Mouse (Mus musculus) neural tube, embryonic 11.5 days (tissue): ENCODE data around the gene Hoxb3. TPM values are rescaled to one million over a fixed set of nuclear protein-coding genes. Genes with fewer than 3 reads are reported as not detected.

ENCODE experiments used
- ATAC-seq: fragments of 200-750 bp; cut with Nextera tagmentation; 2 replicates; pipeline ENCODE4 v1.8.0; 2017; ENCODE audit warnings: moderate number of reproducible peaks, mild to moderate bottlenecking, moderate TSS enrichment, moderate library complexity; ENCODE audit not compliant: insufficient read depth, low FRiP score, low TSS enrichment
- DNase-seq: peaks from one replicate; pipeline ENCODE4 v3.0.0-alpha.2; 2015; ENCODE audit warnings: low spot score
- H3K27ac ChIP-seq: fragments of 300-500 bp; sonication (generic); 2 replicates; pipeline ENCODE4 v1.5.1; 2014; ENCODE audit warnings: low read depth, mild to moderate bottlenecking, low read length
- H3K27me3 ChIP-seq: fragments of 300-500 bp; sonication (generic); 2 replicates; pipeline ENCODE4 v1.6.1; 2014; ENCODE audit warnings: mild to moderate bottlenecking, low read length, mixed read lengths; ENCODE audit not compliant: control insufficient read depth, insufficient read depth
- H3K36me3 ChIP-seq: fragments of 300-500 bp; sonication (generic); 2 replicates; pipeline ENCODE4 v1.6.1; 2014; ENCODE audit warnings: mild to moderate bottlenecking, low read length, moderate library complexity, mixed read lengths; ENCODE audit not compliant: control insufficient read depth, insufficient read depth
- H3K4me1 ChIP-seq: fragments of 300-500 bp; sonication (generic); 2 replicates; pipeline ENCODE4 v1.6.1; 2014; ENCODE audit warnings: low read length, mixed read lengths; ENCODE audit not compliant: control insufficient read depth, insufficient read depth
- H3K4me2 ChIP-seq: fragments of 300-500 bp; sonication (generic); 2 replicates; pipeline ENCODE4 v1.6.1; 2014; ENCODE audit warnings: low read depth, mild to moderate bottlenecking, moderate library complexity
- H3K4me3 ChIP-seq: fragments of 300-500 bp; sonication (generic); 2 replicates; pipeline ENCODE4 v1.5.1; 2014; ENCODE audit warnings: low read depth, low read length
- H3K9ac ChIP-seq: fragments of 300-500 bp; sonication (generic); 2 replicates; pipeline ENCODE4 v1.6.1; 2014; ENCODE audit warnings: mild to moderate bottlenecking, low read length
- H3K9me3 ChIP-seq: fragments of 300-500 bp; sonication (generic); 2 replicates; pipeline ENCODE4 v1.6.1; 2016; ENCODE audit warnings: low read length; ENCODE audit not compliant: control insufficient read depth
- WGBS: fragments of 180-500 bp; shearing (Covaris S2); extraction: QIAGEN DNeasy Blood & Tissue Kit; methylation state at CpG from one replicate; pipeline ENCODE4 v1.1.7; 2014; 5-methylcytosine and 5-hydroxymethylcytosine counted together
- polyA plus RNA-seq: library from polyadenylated mRNA; unstranded; fragments of >200 nt; fragmentation: Nextera tagmentation; extraction: Ambion mirVana; gene quantifications from 2 replicates; pipeline ENCODE4 v1.2.1, GENCODE M21; 2014

The Hoxb3 gene
- polyA plus RNA-seq, 1 experiment from 2014 or later = 10.3 TPM

GRCm38 (mm10) chr11:96280399-96281378 is 42.4 kb upstream of the Hoxb3 start:
- no peaks in the 10 kb centered on the region for H3K36me3 ChIP-seq
- 0 out of 2 replicates have a peak, but pooled peaks cover 3% of the 10 kb centered on the region for H3K27me3 ChIP-seq
- peak overlapping the region; percentile 96 for H3K4me3 ChIP-seq
- peak overlapping the region; percentile 100 for H3K4me2 ChIP-seq
- no peak for DNase-seq
- 6% methylated on average over 8 of the region's 8 CpGs for WGBS
- H3K27ac ChIP-seq = peak overlapping the region; percentile 100
- peak overlapping the region; percentile 100 for H3K9ac ChIP-seq
- H3K4me1 ChIP-seq = peaks cover 18% of the 10 kb centered on the region; the same call in 1 of the 2 replicates
- H3K9me3 ChIP-seq = no peaks in the 10 kb centered on the region
- no peak for ATAC-seq

- H3K27me3 ChIP-seq = 0 out of 2 replicates have a peak, but pooled peaks cover 3% of the 10 kb centered on the region
- peak overlapping the region; percentile 100 for H3K9ac ChIP-seq
- peak overlapping the region; percentile 100 for H3K27ac ChIP-seq
- peak overlapping the region; percentile 96 for H3K4me3 ChIP-seq
- H3K4me2 ChIP-seq = peak overlapping the region; percentile 100
- ATAC-seq = no peak
- H3K36me3 ChIP-seq = no peaks in the 10 kb centered on the region
- H3K9me3 ChIP-seq = no peaks in the 10 kb centered on the region
- H3K4me1 ChIP-seq = peaks cover 11% of the 10 kb centered on the region; the same call in 1 of the 2 replicates
- no peak for DNase-seq
- 1% methylated on average over 18 of the region's 18 CpGs for WGBS
These were observed 41.7 kb upstream of the Hoxb3 start for GRCm38 (mm10) chr11:96281396-96281795.

GRCm38 (mm10) chr11:96281855-96282570 is 41.1 kb upstream of the Hoxb3 start, which contains the start of gene Hoxb8:
TSS of gene Hoxb8 (plus strand) at chr11:96281905.
- Histone ChIP-seq H3K27me3 (0 out of 2 replicates have a peak, but pooled peaks cover 3% of the 10 kb centered on the region), H3K9ac (peak within 1 kb of the TSS; percentile 100), H3K9me3 (no peaks in the 10 kb centered on the region), H3K4me2 (peak within 1 kb of the TSS; percentile 100), H3K4me1 (peaks cover 11% of the 10 kb centered on the region; the same call in 1 of the 2 replicates), H3K27ac (peak within 1 kb of the TSS; percentile 100), H3K4me3 (peak within 1 kb of the TSS; percentile 96), H3K36me3 (no peaks in the 10 kb centered on the region)
- no peak for DNase-seq
- no peak for ATAC-seq
- under 1% methylated on average over 27 of the region's 27 CpGs for WGBS

GRCm38 (mm10) chr11:96282795-96283430 is 40.2 kb upstream of the Hoxb3 start:
- no peaks in the 10 kb centered on the region for H3K9me3 ChIP-seq
- H3K27me3 ChIP-seq = 0 out of 2 replicates have a peak, but pooled peaks cover 3% of the 10 kb centered on the region
- peak overlapping the region; percentile 96 for H3K4me3 ChIP-seq
- H3K4me1 ChIP-seq = peaks cover 18% of the 10 kb centered on the region
- no peak for ATAC-seq
- H3K27ac ChIP-seq = peak overlapping the region; percentile 100
- under 1% methylated on average over 49 of the region's 49 CpGs for WGBS
- no peak for DNase-seq
- peak overlapping the region; percentile 100 for H3K9ac ChIP-seq
- H3K36me3 ChIP-seq = no peaks in the 10 kb centered on the region
- H3K4me2 ChIP-seq = peak overlapping the region; percentile 100

GRCm38 (mm10) chr11:96284041-96284749 is 38.9 kb upstream of the Hoxb3 start:
- H3K4me3 ChIP-seq = peak overlapping the region; percentile 96
- peak overlapping the region; percentile 100 for H3K27ac ChIP-seq
- DNase-seq = no peak
- H3K4me1 ChIP-seq = peaks cover 24% of the 10 kb centered on the region
- H3K27me3 ChIP-seq = 0 out of 2 replicates have a peak, but pooled peaks cover 3% of the 10 kb centered on the region
- H3K9ac ChIP-seq = peak overlapping the region; percentile 100
- H3K9me3 ChIP-seq = no peaks in the 10 kb centered on the region
- no peaks in the 10 kb centered on the region for H3K36me3 ChIP-seq
- under 1% methylated on average over 47 of the region's 49 CpGs for WGBS
- peak overlapping the region; percentile 100 for H3K4me2 ChIP-seq
- no peak for ATAC-seq

GRCm38 (mm10) chr11:96284774-96285734 is 38.1 kb upstream of the Hoxb3 start:
- H3K27ac ChIP-seq = peak overlapping the region; percentile 100
- under 1% methylated on average over 29 of the region's 37 CpGs for WGBS
- H3K4me1 ChIP-seq = peaks cover 19% of the 10 kb centered on the region
- DNase-seq (peak; percentile 89), ATAC-seq (peak; percentile 79)
- H3K9me3 ChIP-seq = no peaks in the 10 kb centered on the region
- H3K4me2 ChIP-seq = peak overlapping the region; percentile 100
- no peaks in the 10 kb centered on the region for H3K36me3 ChIP-seq
- H3K4me3 ChIP-seq = peak overlapping the region; percentile 96
- 0 out of 2 replicates have a peak, but pooled peaks cover 3% of the 10 kb centered on the region for H3K27me3 ChIP-seq
- H3K9ac ChIP-seq = peak overlapping the region; percentile 100
